Mouse (Mus musculus) midbrain, embryonic 12.5 days (tissue): Measurements from ENCODE around the gene Sypl. TPM values are rescaled to one million over a fixed set of nuclear protein-coding genes. Genes with fewer than 3 reads are reported as not detected.

Experiments used
- ATAC-seq: fragments of 200-750 bp; cut with Nextera tagmentation; 2 replicates; pipeline ENCODE4 v1.8.0; 2017; ENCODE audit warnings: low read depth, moderate TSS enrichment, moderate library complexity; ENCODE audit not compliant: low FRiP score
- H3K27ac ChIP-seq: fragments of 300-500 bp; sonication (generic); replicated peaks from 2 replicates; pipeline ENCODE4 v1.5.1; 2016; ENCODE audit warnings: mild to moderate bottlenecking
- H3K27me3 ChIP-seq: fragments of 300-500 bp; sonication (generic); 2 replicates; pipeline ENCODE4 v1.6.1; 2016; ENCODE audit warnings: mild to moderate bottlenecking
- H3K36me3 ChIP-seq: fragments of 300-500 bp; sonication (generic); 2 replicates; pipeline ENCODE4 v1.6.1; 2016
- H3K4me1 ChIP-seq: fragments of 300-500 bp; sonication (generic); 2 replicates; pipeline ENCODE4 v1.6.1; 2016
- H3K4me2 ChIP-seq: fragments of 300-500 bp; sonication (generic); replicated peaks from 2 replicates; pipeline ENCODE4 v1.6.1; 2016; ENCODE audit warnings: mild to moderate bottlenecking, moderate library complexity
- H3K4me3 ChIP-seq: fragments of 300-500 bp; sonication (generic); 2 replicates; pipeline ENCODE4 v1.5.1; 2016; ENCODE audit warnings: mild to moderate bottlenecking
- H3K9ac ChIP-seq: fragments of 300-500 bp; sonication (generic); replicated peaks from 2 replicates; pipeline ENCODE4 v1.6.1; 2016; ENCODE audit warnings: mild to moderate bottlenecking, moderate library complexity
- H3K9me3 ChIP-seq: fragments of 300-500 bp; sonication (generic); 2 replicates; pipeline ENCODE4 v1.6.1; 2016; ENCODE audit warnings: mild to moderate bottlenecking
- WGBS: fragments of 180-500 bp; shearing (Covaris S2); methylation state at CpG from one replicate; pipeline ENCODE4 v1.1.7; 2016; 5-methylcytosine and 5-hydroxymethylcytosine counted together
- polyA plus RNA-seq: library from polyadenylated mRNA; unstranded; fragments of >200 nt; fragmentation: Nextera tagmentation; extraction: Ambion mirVana; gene quantifications from 2 replicates; pipeline ENCODE4 v1.2.1, GENCODE M21; 2016

Gene Sypl
- polyA plus RNA-seq: 39.9 and 41.0 TPM in 2 replicates

DNA sequence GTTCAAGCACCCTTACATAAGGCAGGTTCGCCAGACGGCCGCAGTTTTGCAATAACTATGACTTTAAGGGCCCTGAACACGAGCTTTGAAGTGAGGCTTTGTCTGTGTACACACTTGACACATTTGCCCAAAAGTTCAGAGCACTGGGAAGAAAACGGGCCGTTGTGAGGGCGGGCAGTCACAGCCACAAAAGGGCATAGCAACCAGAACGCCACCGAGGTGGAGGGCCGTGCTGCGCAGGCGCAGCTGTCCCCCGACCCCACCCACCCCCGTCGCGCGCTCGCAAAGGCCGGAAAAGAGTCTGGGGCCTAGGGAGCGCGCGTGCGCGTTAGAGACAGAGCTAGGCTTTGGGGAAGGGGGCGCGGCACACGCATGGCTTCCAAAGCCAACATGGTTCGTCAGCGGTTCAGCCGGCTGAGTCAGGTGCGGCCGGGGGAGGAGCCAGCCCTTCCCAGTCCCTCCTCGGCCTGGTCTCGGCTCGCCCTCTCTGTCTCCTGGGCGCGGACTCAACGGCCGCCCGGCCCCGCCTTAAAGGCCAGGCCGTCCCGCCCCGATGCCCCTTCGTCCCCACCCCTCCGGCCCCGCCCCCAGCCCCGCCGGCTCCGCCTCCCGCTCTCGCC is at the start of gene Sypl:
Gene Sypl, plus strand, starts transcription at position 296 of the 620 bp plus-strand sequence.
- ATAC-seq: peak; percentile 99
- under 1% methylated on average over 41 of the region's 52 CpGs for WGBS
- Histone ChIP-seq H3K4me2 (peak within 1 kb of the TSS; percentile 71), H3K4me3 (peak within 1 kb of the TSS; percentile 76), H3K27ac (peak within 1 kb of the TSS; percentile 96), H3K36me3 (no peaks in the 10 kb centered on the region), H3K4me1 (peaks cover 12% of the 10 kb centered on the region), H3K9ac (peak within 1 kb of the TSS; percentile 81), H3K9me3 (no peaks in the 10 kb centered on the region), H3K27me3 (no peaks in the 10 kb centered on the region)

DNA sequence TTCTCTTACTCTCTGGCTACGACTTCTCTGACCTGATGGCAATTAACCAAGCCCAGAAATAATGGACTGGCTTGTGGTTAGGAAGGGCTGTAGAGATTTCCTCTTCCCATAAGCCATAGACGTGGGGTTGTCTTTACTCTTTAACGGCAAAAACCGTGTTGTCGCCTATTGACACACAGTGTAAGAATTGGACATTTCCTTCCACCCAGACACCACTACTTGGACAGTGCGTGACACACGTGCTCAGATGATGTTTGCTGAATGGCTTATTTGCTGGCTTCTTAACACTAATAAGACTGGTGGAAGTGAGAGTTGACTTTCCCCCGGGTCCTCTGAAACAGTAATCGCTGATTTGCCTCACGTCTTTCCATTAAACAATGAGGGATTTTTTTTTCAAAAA is 44.0 kb upstream of the Sypl start:
- Histone ChIP-seq H3K4me1 (peaks cover 10% of the 10 kb centered on the region; the same call in 1 of the 2 replicates), H3K36me3 (no peaks in the 10 kb centered on the region), H3K27ac (no peak overlapping the region), H3K4me3 (no peak overlapping the region), H3K9ac (no peak overlapping the region), H3K9me3 (no peaks in the 10 kb centered on the region), H3K27me3 (peaks cover 3% of the 10 kb centered on the region; the same call in 1 of the 2 replicates), H3K4me2 (no peak overlapping the region)
- ATAC-seq: peak; percentile 63
- WGBS: 57% methylated on average over 10 of the region's 10 CpGs

- H3K36me3 ChIP-seq: no peaks in the 10 kb centered on the region
- H3K4me3 ChIP-seq: no peak overlapping the region
- 15% methylated on average over 11 of the region's 11 CpGs for WGBS
- peaks cover 3% of the 10 kb centered on the region; the same call in 1 of the 2 replicates for H3K27me3 ChIP-seq
- no peaks in the 10 kb centered on the region for H3K9me3 ChIP-seq
- H3K27ac ChIP-seq: no peak overlapping the region
- no peak overlapping the region for H3K9ac ChIP-seq
- peak; percentile 68; the same call in 1 of the 2 replicates for ATAC-seq
- peaks cover 10% of the 10 kb centered on the region; the same call in 1 of the 2 replicates for H3K4me1 ChIP-seq
- H3K4me2 ChIP-seq: peak overlapping the region; percentile 46
Observed at GRCm38 (mm10) chr12:32910092-32910491, 43.6 kb upstream of the Sypl start.

GRCm38 (mm10) chr12:32910560-32911194 is 43.0 kb upstream of the Sypl start:
- H3K27ac ChIP-seq: no peak overlapping the region
- ATAC-seq: peak; percentile 59
- WGBS: 33% methylated on average over 15 of the region's 15 CpGs

GRCm38 (mm10) chr12:32911569-32911968 is 42.1 kb upstream of the Sypl start:
- Histone ChIP-seq H3K27ac (no peak overlapping the region), H3K4me1 (peaks cover 10% of the 10 kb centered on the region; the same call in 1 of the 2 replicates), H3K9ac (no peak overlapping the region), H3K4me2 (no peak overlapping the region), H3K4me3 (no peak overlapping the region), H3K36me3 (no peaks in the 10 kb centered on the region), H3K9me3 (no peaks in the 10 kb centered on the region), H3K27me3 (peaks cover 3% of the 10 kb centered on the region; the same call in 1 of the 2 replicates)
- WGBS: 15% methylated on average over 4 of the region's 4 CpGs
- no peak for ATAC-seq

More at GRCm38 (mm10) chr12:32910560-32911194, 43.0 kb upstream of the Sypl start:
- H3K9me3 ChIP-seq: no peaks in the 10 kb centered on the region
- H3K36me3 ChIP-seq: no peaks in the 10 kb centered on the region
- no peak overlapping the region for H3K9ac ChIP-seq
- H3K4me1 ChIP-seq: peaks cover 10% of the 10 kb centered on the region; the same call in 1 of the 2 replicates
- H3K27me3 ChIP-seq: peaks cover 3% of the 10 kb centered on the region; the same call in 1 of the 2 replicates
- peak overlapping the region; percentile 46 for H3K4me2 ChIP-seq
- H3K4me3 ChIP-seq: peak overlapping the region; percentile 24

- Histone ChIP-seq H3K4me2 (no peak overlapping the region), H3K4me3 (no peak overlapping the region), H3K9me3 (no peaks in the 10 kb centered on the region), H3K9ac (no peak overlapping the region), H3K36me3 (no peaks in the 10 kb centered on the region), H3K27ac (no peak overlapping the region), H3K27me3 (peaks cover 3% of the 10 kb centered on the region; the same call in 1 of the 2 replicates), H3K4me1 (peaks cover 10% of the 10 kb centered on the region; the same call in 1 of the 2 replicates)
- no peak for ATAC-seq
- WGBS: 89% methylated on average over 5 of the region's 5 CpGs
Observed at GRCm38 (mm10) chr12:32912772-32913171, 40.9 kb upstream of the Sypl start.

DNA sequence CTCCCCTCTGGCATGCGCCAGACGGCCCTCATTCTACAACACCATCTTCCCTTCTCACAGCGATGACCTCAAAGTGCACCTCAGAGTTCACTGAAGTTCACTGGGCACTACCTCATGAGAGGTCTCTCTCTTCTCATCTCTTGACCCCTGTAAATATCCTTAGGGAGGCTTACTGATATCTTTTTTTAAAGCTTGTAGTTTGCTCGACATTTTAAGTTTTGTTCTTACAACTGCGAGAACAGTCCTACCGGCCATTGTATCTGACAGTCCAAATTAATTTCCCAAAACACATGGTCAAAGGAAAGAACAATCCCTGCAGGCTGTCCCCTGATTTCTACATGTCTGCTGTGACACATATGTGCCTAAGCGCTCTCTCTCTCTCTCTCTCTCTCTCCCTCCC is 35.0 kb upstream of the Sypl start:
- 84% methylated on average over 7 of the region's 7 CpGs for WGBS
- no peak overlapping the region for H3K4me3 ChIP-seq
- ATAC-seq: no peak

DNA sequence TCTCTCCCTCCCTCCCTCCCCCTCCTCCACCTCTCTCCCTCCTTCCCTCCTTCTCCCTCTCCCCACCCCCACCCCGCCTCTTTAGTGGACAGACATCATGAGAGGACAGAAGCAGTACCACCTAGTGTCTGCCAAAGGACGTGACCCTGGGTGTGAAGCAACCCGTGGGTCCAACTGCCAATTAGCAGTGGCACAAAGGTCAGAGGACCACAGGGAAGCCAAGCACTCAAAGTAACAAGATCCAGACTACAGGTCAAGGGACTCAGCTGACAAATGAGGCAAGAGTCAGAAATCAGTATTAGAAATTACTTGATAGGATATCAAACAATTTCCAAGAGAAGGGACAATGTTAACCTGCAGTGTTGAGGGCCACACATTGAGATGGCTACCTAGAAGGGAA is 34.6 kb upstream of the Sypl start:
- no peaks in the 10 kb centered on the region for H3K4me1 ChIP-seq
- 37% methylated on average over 3 of the region's 3 CpGs for WGBS
- ATAC-seq: no peak

More for the DNA sequence above, 35.0 kb upstream of the Sypl start:
- H3K4me1 ChIP-seq: no peaks in the 10 kb centered on the region
- H3K9ac ChIP-seq: no peak overlapping the region
- H3K4me2 ChIP-seq: no peak overlapping the region
- H3K36me3 ChIP-seq: no peaks in the 10 kb centered on the region
- H3K9me3 ChIP-seq: no peaks in the 10 kb centered on the region
- no peak overlapping the region for H3K27ac ChIP-seq
- no peaks in the 10 kb centered on the region; the same call in 1 of the 2 replicates for H3K27me3 ChIP-seq

DNA sequence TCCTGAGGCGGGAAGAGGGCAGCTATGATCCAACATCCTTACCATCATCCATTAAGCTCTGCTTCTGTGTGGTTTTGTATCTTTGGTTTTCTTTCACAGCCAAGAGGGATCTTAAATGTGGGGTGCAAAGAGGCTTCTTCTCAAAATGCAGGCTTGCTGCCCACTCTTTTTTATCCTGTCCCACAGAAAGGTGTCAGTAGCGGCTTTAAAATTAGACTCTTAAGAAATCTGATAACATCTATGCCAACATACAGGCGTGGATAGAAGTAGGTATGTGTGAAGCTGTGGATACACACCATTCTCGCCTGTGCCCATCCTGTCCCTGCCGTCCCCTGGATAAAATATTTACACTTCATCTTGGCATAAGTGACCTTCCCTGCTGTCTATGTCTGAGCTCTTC is 34.2 kb upstream of the Sypl start:
- Histone ChIP-seq H3K27ac (no peak overlapping the region), H3K36me3 (no peaks in the 10 kb centered on the region), H3K4me2 (no peak overlapping the region), H3K4me1 (no peaks in the 10 kb centered on the region), H3K4me3 (no peak overlapping the region), H3K9ac (no peak overlapping the region), H3K27me3 (no peaks in the 10 kb centered on the region), H3K9me3 (no peaks in the 10 kb centered on the region)
- 84% methylated on average over 5 of the region's 5 CpGs for WGBS
- ATAC-seq: no peak

More for the DNA sequence above, 34.6 kb upstream of the Sypl start:
- H3K36me3 ChIP-seq: no peaks in the 10 kb centered on the region
- no peak overlapping the region for H3K27ac ChIP-seq
- H3K27me3 ChIP-seq: no peaks in the 10 kb centered on the region; the same call in 1 of the 2 replicates
- no peak overlapping the region for H3K4me3 ChIP-seq
- no peaks in the 10 kb centered on the region for H3K9me3 ChIP-seq
- H3K9ac ChIP-seq: no peak overlapping the region
- H3K4me2 ChIP-seq: no peak overlapping the region

DNA sequence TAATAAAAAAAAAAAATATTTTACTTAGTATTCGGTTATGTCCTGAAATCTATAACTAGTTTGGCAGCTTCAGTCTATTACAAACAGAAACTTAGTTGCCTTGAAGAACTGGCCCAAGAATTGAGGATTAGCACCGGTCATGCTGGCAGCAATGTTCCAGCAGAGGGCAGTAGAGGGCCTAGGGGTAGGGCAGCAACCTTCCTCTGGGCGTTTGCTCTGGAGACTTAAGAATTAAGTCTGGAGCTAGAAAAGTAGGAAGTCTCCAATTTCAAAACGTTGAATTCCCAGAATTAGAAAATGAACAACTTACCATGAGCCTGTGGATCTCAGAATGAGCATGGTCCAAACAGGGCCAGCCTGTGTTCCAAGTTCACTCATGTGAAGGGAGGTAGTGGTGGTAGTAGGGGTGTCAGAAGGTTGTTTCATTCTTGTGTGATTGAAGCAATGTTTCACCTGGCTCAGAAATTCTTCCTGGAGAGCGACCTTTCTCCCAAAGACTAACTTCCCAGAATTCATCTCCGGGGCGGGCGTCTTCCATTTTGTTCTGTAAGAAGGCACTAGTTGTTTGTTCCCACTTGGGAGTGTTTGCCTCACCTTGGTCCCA is 33.4 kb upstream of the Sypl start:
- no peak for ATAC-seq
- WGBS: 69% methylated on average over 8 of the region's 8 CpGs
- H3K36me3 ChIP-seq: no peaks in the 10 kb centered on the region
- no peak overlapping the region for H3K27ac ChIP-seq
- no peak overlapping the region for H3K4me3 ChIP-seq
- H3K4me1 ChIP-seq: no peaks in the 10 kb centered on the region
- H3K4me2 ChIP-seq: no peak overlapping the region
- no peaks in the 10 kb centered on the region for H3K27me3 ChIP-seq
- H3K9ac ChIP-seq: no peak overlapping the region
- no peaks in the 10 kb centered on the region for H3K9me3 ChIP-seq

- Histone ChIP-seq H3K4me3 (no peak overlapping the region), H3K27ac (no peak overlapping the region), H3K27me3 (no peaks in the 10 kb centered on the region), H3K36me3 (no peaks in the 10 kb centered on the region), H3K4me1 (peaks cover 3% of the 10 kb centered on the region), H3K9me3 (no peaks in the 10 kb centered on the region), H3K9ac (no peak overlapping the region), H3K4me2 (no peak overlapping the region)
- whole genome bisulfite sequencing: 86% methylated on average over 4 of the region's 4 CpGs
- no peak for ATAC-seq
Observed at GRCm38 (mm10) chr12:32921071-32921470, 32.6 kb upstream of the Sypl start.
